Mouse (Mus musculus): ENCODE data around the gene Sec22c.

DNA sequence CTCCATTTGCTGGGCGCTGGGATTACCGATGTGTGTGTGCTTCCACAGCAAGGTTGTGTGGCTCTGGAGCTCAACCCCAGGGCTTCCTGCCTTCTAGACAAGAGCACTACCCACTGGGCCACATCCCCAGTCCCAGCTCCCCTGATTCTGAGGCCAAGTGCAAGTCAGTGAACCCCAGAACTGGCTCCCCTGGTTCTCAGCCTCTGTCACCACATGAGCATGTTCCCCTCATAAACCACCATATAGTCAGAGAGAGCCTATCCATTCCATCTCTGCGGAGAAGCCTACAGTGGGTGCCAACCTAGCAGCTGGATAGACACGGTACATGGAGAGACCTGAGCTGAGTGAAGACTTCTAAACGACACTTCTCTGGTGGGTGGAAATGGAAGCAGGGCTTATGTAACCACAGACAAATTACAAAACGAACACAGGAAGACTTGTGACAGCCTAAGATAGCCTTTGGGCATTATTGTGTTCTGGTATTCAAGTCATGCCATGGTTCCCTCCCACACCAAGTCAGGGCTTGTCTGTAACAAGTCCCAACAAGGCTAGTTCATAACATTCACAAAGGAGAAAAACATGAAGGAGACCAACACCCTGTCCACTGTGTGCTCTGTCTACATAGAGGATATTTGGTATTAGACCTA, 862 bp upstream of the Sec22c start:
- TF ChIP-seq CTCF (IDR thresholded peaks at IDR 0.05) = no peak
- TF ChIP-seq POLR2A (IDR thresholded peaks at IDR 0.05; ENCODE audit: insufficient read depth, low read depth, low read length) = no peak
